In genomic region chr7:128758948-128759347, GRCm38 (mm10) we compare ENCODE assay signal across 20 mouse cellular contexts. TPM values are rescaled to one million over a fixed set of nuclear protein-coding genes. Genes with fewer than 3 reads are reported as not detected.
DNase-seq lines count a peak whose midpoint lies in the region; ATAC-seq lines count a peak whose summit lies in the region.
"Had no signal": no experiment of that assay in that cellular context is flagged by ENCODE, and none has a peak within 500 bp of the region (broad histone marks: within the 10 kb centered on the region; RNA-seq: fewer than 3 reads in every experiment).

No protein-coding gene starts in this region.

- peak; percentile 53 for DNase-seq in CD4-positive, CD25-positive, alpha-beta regulatory T cell, adult 2 months (ENCODE audit: low read depth, low spot score)
- no peak for DNase-seq in layer of hippocampus, postnatal 10 days (ENCODE audit: low spot score in 2 of 2)
- DNase-seq in embryo, embryonic 9.5 days (ENCODE audit: extremely low spot score): no peak
- DNase-seq in gastrocnemius, postnatal 4 days (ENCODE audit: low spot score in 2 of 2): no peak
- DNase-seq: adrenal gland, adult 2 months; adrenal gland, postnatal 10 days; adrenal gland, postnatal 25 days; B cell, adult 2 months; cerebellum, adult 11 months; cerebellum, adult 2 months; cerebellum, adult 9-11 months; cerebellum, postnatal 14 days; cerebellum, postnatal 36 days; embryo, embryonic 11 days; forebrain, postnatal 0 days had no signal

- ATAC-seq in activated CD4-positive, CD25-positive, alpha-beta regulatory T cell, adult 4 months: peak; percentile 68
- peak; percentile 92 for ATAC-seq in inflammation-experienced regulatory T-cells, adult 6 months
- ATAC-seq: forebrain, embryonic 13.5 days; forebrain, embryonic 15.5 days; forebrain, postnatal 0 days; Patski had no signal

RNA-seq across cellular contexts. Expression of gene Sec23ip, which starts 14.2 kb away (rescaled TPM):
- polyA plus RNA-seq in activated CD4-positive, CD25-positive, alpha-beta regulatory T cell, adult 4 months (2017; shearing (Covaris generic)): 10 to 100 TPM; 29.9 to 34.2 TPM
- polyA plus RNA-seq in inflammation-experienced regulatory T-cells, adult 6 months (2017; shearing (Covaris generic)): 10 to 100 TPM; 27.1 to 41.8 (median 35.0) TPM
- 10 to 100 TPM; 34.7 to 37.1 TPM for total RNA-seq in layer of hippocampus, postnatal 10 days (2021)
- total RNA-seq in gastrocnemius, postnatal 4 days (2021): 10 to 100 TPM; 33.1 to 37.2 TPM

RNA-seq across cellular contexts. Expression of gene Mcmbp, which starts 18.7 kb away (rescaled TPM):
- polyA plus RNA-seq in activated CD4-positive, CD25-positive, alpha-beta regulatory T cell, adult 4 months (2017; shearing (Covaris generic)): 10 to 100 TPM; 64.4 to 86.7 TPM
- polyA plus RNA-seq in inflammation-experienced regulatory T-cells, adult 6 months (2017; shearing (Covaris generic)): 10 to 100 TPM; 62.1 to 92.0 (median 65.6) TPM
- 10 to 100 TPM; 32.5 to 32.7 TPM for total RNA-seq in layer of hippocampus, postnatal 10 days (2021)
- total RNA-seq in gastrocnemius, postnatal 4 days (2021): 10 to 100 TPM; 36.2 to 38.6 TPM
